Mouse (Mus musculus) ES-Bruce4 (cell line): ENCODE results near the gene Timm8a2.

Experiments used
- CTCF ChIP-seq: IDR thresholded peaks from one replicate; pipeline ENCODE4 v1.8.1; 2011; ENCODE audit warnings: low read depth, low read length
- EP300 ChIP-seq: IDR thresholded peaks from 2 replicates; pipeline ENCODE4 v1.6.1; 2011; ENCODE audit warnings: low read depth, low read length; ENCODE audit not compliant: insufficient read depth
- POLR2A ChIP-seq: IDR thresholded peaks from one replicate; pipeline ENCODE4 v1.8.1; 2011; ENCODE audit warnings: low read length; ENCODE audit not compliant: insufficient read depth

DNA sequence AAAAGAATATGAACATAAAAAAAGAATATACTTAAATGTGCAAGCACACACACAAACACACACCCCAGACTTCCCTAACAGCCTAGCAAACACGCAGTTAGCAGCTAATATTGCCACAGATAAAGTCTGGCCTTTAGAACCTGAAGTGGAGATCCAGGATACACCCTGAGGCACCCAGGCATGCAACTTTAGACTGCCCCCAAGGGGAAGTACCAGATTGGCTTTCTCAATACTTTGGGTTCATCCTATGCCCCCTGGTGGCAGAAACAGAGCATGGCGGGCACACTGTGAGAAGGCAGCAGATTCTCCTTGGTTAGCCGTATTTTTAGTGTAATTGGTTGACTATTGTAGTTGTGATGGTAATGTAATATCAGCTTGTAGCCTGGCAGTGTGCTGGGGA, 26.2 kb downstream of the Timm8a2 start:
- TF ChIP-seq POLR2A: no peak
- peak; percentile 90 for TF ChIP-seq CTCF
- TF ChIP-seq EP300: no peak
